ENCODE assay signal across 38 mouse cellular contexts in the genomic region with DNA sequence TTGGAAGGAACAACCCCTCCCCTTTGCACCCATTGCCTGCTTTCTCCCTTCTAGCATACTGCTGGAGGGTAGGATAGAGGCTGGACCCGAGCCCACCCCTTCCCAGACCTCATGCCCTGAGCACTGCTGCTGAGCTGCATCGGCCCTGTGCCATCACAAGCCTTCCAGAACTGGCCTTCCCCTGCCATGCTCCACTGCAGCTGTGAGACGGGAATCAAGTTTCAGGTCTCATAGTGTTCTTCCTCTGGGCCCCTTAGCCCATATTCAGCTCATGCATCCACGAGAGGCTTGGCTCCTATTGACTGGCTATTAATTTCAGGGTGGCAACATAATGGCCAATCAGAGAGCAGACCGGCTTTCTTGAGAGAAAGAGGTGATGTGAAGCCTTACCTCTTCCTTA. TPM values are rescaled to one million over a fixed set of nuclear protein-coding genes. Genes with fewer than 3 reads are reported as not detected.
DNase-seq lines count a peak whose midpoint lies in the region; ATAC-seq and TF ChIP-seq lines count a peak whose summit lies in the region.
"Had no signal": no experiment of that assay in that cellular context is flagged by ENCODE, and none has a peak within 500 bp of the region (broad histone marks: within the 10 kb centered on the region; RNA-seq: fewer than 3 reads in every experiment).

No protein-coding gene starts in this region.

- WGBS in kidney, postnatal 0 days, result 28% methylated on average over 5 of the region's 5 CpGs

- H3K27ac ChIP-seq in kidney, postnatal 0 days, result peak overlapping the region; percentile 31; the same call in 1 of the 2 replicates
- H3K27ac ChIP-seq: heart, embryonic 13.5 days; hindbrain, embryonic 10.5 days; intestine, embryonic 15.5 days; layer of hippocampus, adult 2 months; left cerebral cortex, adult 2 months; liver, embryonic 12.5 days; midbrain, embryonic 12.5 days; neural tube, embryonic 12.5 days; stomach, postnatal 0 days had no signal

- H3K36me3 ChIP-seq in kidney, postnatal 0 days (ENCODE audit: insufficient read depth, low read length), result peaks cover 33% of the 10 kb centered on the region; the same call in 1 of the 2 replicates

- peak; percentile 47 for DNase-seq in gastrocnemius, adult 18-20 months (ENCODE audit: low spot score)
- DNase-seq in gastrocnemius, postnatal 4 days (ENCODE audit: low spot score in 2 of 2), result no peak
- DNase-seq in kidney, postnatal 0 days (ENCODE audit: low spot score), result peak; percentile 61
- no peak for DNase-seq in kidney, adult 8-10 months
- DNase-seq in gastrocnemius, adult 8-10 months (ENCODE audit: low spot score in 2 of 2), result peak; percentile 22 to 25
- DNase-seq in embryo, embryonic 11 days, result no peak
- DNase-seq: adrenal gland, postnatal 10 days; cerebellum, adult 11 months; cerebellum, adult 9-10 months; cerebellum, postnatal 36 days; heart, postnatal 10 days; kidney, postnatal 14 days; liver, postnatal 0 days; lung, postnatal 36 days; right cerebral cortex, adult 18-20 months; thymus, adult 18-20 months; thymus, postnatal 25 days had no signal

- ATAC-seq in kidney, postnatal 0 days (replicated peaks; ENCODE audit: low FRiP score, low read depth), result peak; percentile 67
- no peak for ATAC-seq in megakaryocyte, adult 5-6 weeks (ENCODE audit: poor library complexity, severe bottlenecking)
- ATAC-seq: forebrain, embryonic 14.5 days; hindbrain, embryonic 16.5 days; intestine, embryonic 15.5 days; liver, embryonic 12.5 days; liver, postnatal 0 days had no signal

- peaks cover 6% of the 10 kb centered on the region; the same call in 1 of the 2 replicates for H3K4me1 ChIP-seq in kidney, postnatal 0 days (replicated peaks; ENCODE audit: insufficient read depth, low read length)
- H3K4me1 ChIP-seq: intestine, embryonic 15.5 days; neural tube, embryonic 12.5 days had no signal

- H3K9ac ChIP-seq in kidney, postnatal 0 days (ENCODE audit: low read depth, low read length), result no peak overlapping the region
- H3K9ac ChIP-seq: heart, embryonic 13.5 days; intestine, embryonic 15.5 days; liver, embryonic 12.5 days; liver, postnatal 0 days; midbrain, embryonic 12.5 days; neural tube, embryonic 12.5 days had no signal

- H3K9me3 ChIP-seq in kidney, postnatal 0 days (replicated peaks; ENCODE audit: low read length), result no peaks in the 10 kb centered on the region
- H3K9me3 ChIP-seq: G1E; heart, embryonic 13.5 days; hindbrain, embryonic 10.5 days; intestine, embryonic 15.5 days; liver, embryonic 12.5 days; megakaryocyte, embryonic 14.5 days; midbrain, embryonic 12.5 days; neural tube, embryonic 12.5 days had no signal

- H3K27me3 ChIP-seq in kidney, postnatal 0 days (ENCODE audit: insufficient read depth, low read length), result no peaks in the 10 kb centered on the region
- H3K27me3 ChIP-seq: heart, embryonic 13.5 days; intestine, embryonic 15.5 days; liver, embryonic 12.5 days; megakaryocyte, embryonic 14.5 days; midbrain, embryonic 12.5 days; neural tube, embryonic 12.5 days had no signal

- H3K4me3 ChIP-seq in kidney, postnatal 0 days (replicated peaks; ENCODE audit: low read depth, low read length), result no peak overlapping the region
- H3K4me3 ChIP-seq: heart, embryonic 13.5 days; hindbrain, embryonic 10.5 days; intestine, embryonic 15.5 days; layer of hippocampus, adult 2 months; left cerebral cortex, adult 2 months; liver, embryonic 12.5 days; megakaryocyte, embryonic 14.5 days; midbrain, embryonic 12.5 days; myocyte; neural tube, embryonic 12.5 days had no signal

- no peak overlapping the region for H3K4me2 ChIP-seq in kidney, postnatal 0 days (ENCODE audit: low read length)
- H3K4me2 ChIP-seq: heart, embryonic 13.5 days; intestine, embryonic 15.5 days; liver, embryonic 12.5 days; midbrain, embryonic 12.5 days; neural tube, embryonic 12.5 days had no signal

- no peak for TF ChIP-seq CTCF in kidney, postnatal 0 days (IDR thresholded peaks at IDR 0.05; ENCODE audit: low read depth)

RNA-seq across cellular contexts. Expression of a gene that starts 6.0 kb away (rescaled TPM):
- 100 to 1,000 TPM; 127 to 131 TPM for total RNA-seq in gastrocnemius, adult 18-20 months (2021)
- total RNA-seq in gastrocnemius, postnatal 4 days (2021), result 100 to 1,000 TPM; 194 to 199 TPM
- polyA plus RNA-seq in kidney, postnatal 0 days (2015; fragmentation: Nextera tagmentation; extraction: Ambion mirVana), result 358 and 392 TPM in 2 replicates
- total RNA-seq in gastrocnemius, adult 8-10 months (2022), result 100 to 1,000 TPM; 139 to 146 (median 144) TPM
- total RNA-seq in megakaryocyte, adult 5-6 weeks (2015), result 172 and 178 TPM in 2 replicates
- 167 and 192 TPM in 2 replicates for total RNA-seq in megakaryocyte, adult 5-6 weeks (2017)

RNA-seq across cellular contexts. Expression of a gene that starts 6.5 kb away (rescaled TPM):
- total RNA-seq in gastrocnemius, adult 18-20 months (2021), result 10 to 100 TPM; 16.1 to 17.7 TPM
- total RNA-seq in gastrocnemius, postnatal 4 days (2021), result 10 to 100 TPM; 27.6 to 28.1 TPM
- polyA plus RNA-seq in kidney, postnatal 0 days (2015; fragmentation: Nextera tagmentation; extraction: Ambion mirVana), result 37.3 and 40.2 TPM in 2 replicates
- total RNA-seq in gastrocnemius, adult 8-10 months (2022), result 10 to 100 TPM; 14.5 to 17.2 (median 16.6) TPM
- 24.3 and 26.6 TPM in 2 replicates for total RNA-seq in megakaryocyte, adult 5-6 weeks (2015)
- total RNA-seq in megakaryocyte, adult 5-6 weeks (2017), result 7.2 and 8.7 TPM in 2 replicates

RNA-seq across cellular contexts. Expression of a gene that starts 13.5 kb away (rescaled TPM):
- 1 to 10 TPM; 7.2 to 9.1 TPM for total RNA-seq in gastrocnemius, adult 18-20 months (2021)
- 10 to 100 TPM; 21.6 to 22.7 TPM for total RNA-seq in gastrocnemius, postnatal 4 days (2021)
- polyA plus RNA-seq in kidney, postnatal 0 days (2015; fragmentation: Nextera tagmentation; extraction: Ambion mirVana), result 34.6 and 38.7 TPM in 2 replicates
- 1 to 10 TPM; 8.4 to 9.6 (median 8.4) TPM for total RNA-seq in gastrocnemius, adult 8-10 months (2022)
- 7.2 and 8.3 TPM in 2 replicates for total RNA-seq in megakaryocyte, adult 5-6 weeks (2015)
- 10.0 and 11.2 TPM in 2 replicates for total RNA-seq in megakaryocyte, adult 5-6 weeks (2017)

RNA-seq across cellular contexts. Expression of a gene that starts 21.6 kb away (rescaled TPM):
- total RNA-seq in gastrocnemius, adult 18-20 months (2021), result not detected
- total RNA-seq in gastrocnemius, postnatal 4 days (2021), result not detected
- not detected in 2 replicates for polyA plus RNA-seq in kidney, postnatal 0 days (2015; fragmentation: Nextera tagmentation; extraction: Ambion mirVana)
- not detected for total RNA-seq in gastrocnemius, adult 8-10 months (2022)
- not detected in 2 replicates for total RNA-seq in megakaryocyte, adult 5-6 weeks (2015)
- not detected in 2 replicates for total RNA-seq in megakaryocyte, adult 5-6 weeks (2017)
- total RNA-seq: adrenal gland, postnatal 10 days; heart, adult 8-10 months; heart, postnatal 10 days; layer of hippocampus, adult 2 months; layer of hippocampus, postnatal 14 days; left cerebral cortex, adult 2 months; left cerebral cortex, postnatal 25 days; midbrain, postnatal 0 days had no signal
- polyA plus RNA-seq: forebrain, embryonic 14.5 days; G1E; heart, embryonic 13.5 days; hindbrain, embryonic 10.5 days; hindbrain, embryonic 16.5 days; intestine, embryonic 15.5 days; limb, embryonic 14.5 days; liver, embryonic 12.5 days; liver, postnatal 0 days; midbrain, embryonic 12.5 days; midbrain, postnatal 0 days; myocyte; neural tube, embryonic 12.5 days; spleen, adult 2 months; stomach, postnatal 0 days had no signal

RNA-seq across cellular contexts. Expression of a gene that starts 57.5 kb away (rescaled TPM):
- total RNA-seq in gastrocnemius, adult 18-20 months (2021), result not detected
- total RNA-seq in gastrocnemius, postnatal 4 days (2021), result under 1 TPM; 0.08 to 0.10 TPM
- 0.04 and 0.08 TPM in 2 replicates for polyA plus RNA-seq in kidney, postnatal 0 days (2015; fragmentation: Nextera tagmentation; extraction: Ambion mirVana)
- not detected for total RNA-seq in gastrocnemius, adult 8-10 months (2022)
- not detected in 2 replicates for total RNA-seq in megakaryocyte, adult 5-6 weeks (2015)
- not detected in 2 replicates for total RNA-seq in megakaryocyte, adult 5-6 weeks (2017)
- total RNA-seq: heart, postnatal 10 days had no signal
- polyA plus RNA-seq: G1E; liver, postnatal 0 days; myocyte had no signal

Comparison
In these comparisons a context has a peak if more than half of its experiments do, and no peak if none do; other contexts are left out.
1. DNase-seq: peak in gastrocnemius, adult 18-20 months (single experiment), kidney, postnatal 0 days (single experiment) and gastrocnemius, adult 8-10 months (2 of 2); none in gastrocnemius, postnatal 4 days (0 of 2), kidney, adult 8-10 months (0 of 2) and embryo, embryonic 11 days (single experiment).